Mouse (Mus musculus) forebrain, embryonic 14.5 days (tissue): Measurements from ENCODE around the gene Lcn4. TPM values are rescaled to one million over a fixed set of nuclear protein-coding genes. Genes with fewer than 3 reads are reported as not detected.
"Not testable (repeated sequence)": the region's sequence is repeated elsewhere in the genome, so short reads cannot be mapped to it uniquely, and the experiment has no call there.

Source experiments
- ATAC-seq: fragments of 200-750 bp; cut with Nextera tagmentation; 2 replicates; pipeline ENCODE4 v1.8.0; 2017; ENCODE audit warnings: mild to moderate bottlenecking, moderate library complexity
- DNase-seq: peaks from one replicate; pipeline ENCODE4 v3.0.0-alpha.2; 2015; ENCODE audit warnings: low spot score
- H3K27ac ChIP-seq: fragments of 300-500 bp; sonication (generic); 2 replicates; pipeline ENCODE4 v1.5.1; 2014; ENCODE audit warnings: low read depth, mild to moderate bottlenecking, control low read depth, low read length, moderate library complexity
- H3K27me3 ChIP-seq: fragments of 300-500 bp; sonication (generic); replicated peaks from 2 replicates; pipeline ENCODE4 v1.6.1; 2014; ENCODE audit warnings: low read length, control low read depth, mixed read lengths; ENCODE audit not compliant: control insufficient read depth, insufficient read depth
- H3K36me3 ChIP-seq: fragments of 300-500 bp; sonication (generic); 2 replicates; pipeline ENCODE4 v1.6.1; 2014; ENCODE audit warnings: low read length, control low read depth; ENCODE audit not compliant: control insufficient read depth, insufficient read depth
- H3K4me1 ChIP-seq: fragments of 300-500 bp; sonication (generic); 2 replicates; pipeline ENCODE4 v1.6.1; 2014; ENCODE audit warnings: antibody characterized with exemption, low read length, control low read depth; ENCODE audit not compliant: control insufficient read depth, insufficient read depth
- H3K4me2 ChIP-seq: fragments of 300-500 bp; sonication (generic); 2 replicates; pipeline ENCODE4 v1.6.1; 2014; ENCODE audit warnings: mild to moderate bottlenecking, control low read depth, low read length
- H3K4me3 ChIP-seq: fragments of 300-500 bp; sonication (generic); 2 replicates; pipeline ENCODE4 v1.5.1; 2014; ENCODE audit warnings: low read depth, low read length, control low read depth
- H3K9ac ChIP-seq: fragments of 300-500 bp; sonication (generic); 2 replicates; pipeline ENCODE4 v1.6.1; 2014; ENCODE audit warnings: mild to moderate bottlenecking, low read length, control low read depth, moderate library complexity
- H3K9me3 ChIP-seq: fragments of 300-500 bp; sonication (generic); replicated peaks from 2 replicates; pipeline ENCODE4 v1.6.1; 2016; ENCODE audit warnings: low read length, control low read depth, mixed read lengths; ENCODE audit not compliant: control insufficient read depth
- WGBS: fragments of 180-500 bp; shearing (Covaris S2); extraction: QIAGEN DNeasy Blood & Tissue Kit; methylation state at CpG from one replicate; pipeline ENCODE4 v1.1.7; 2014; 5-methylcytosine and 5-hydroxymethylcytosine counted together
- polyA plus RNA-seq: library from polyadenylated mRNA; unstranded; fragments of >200 nt; fragmentation: Nextera tagmentation; extraction: Ambion mirVana; gene quantifications from 2 replicates; pipeline ENCODE4 v1.2.1, GENCODE M21; 2014

The Lcn4 gene
- polyA plus RNA-seq = not detected in 2 replicates

- Histone ChIP-seq H3K4me3 (no peak within 1 kb of the TSS), H3K27me3 (no peaks in the 10 kb centered on the region), H3K4me2 (no peak within 1 kb of the TSS), H3K36me3 (no peaks in the 10 kb centered on the region), H3K9ac (no peak within 1 kb of the TSS), H3K27ac (no peak within 1 kb of the TSS), H3K4me1 (no peaks in the 10 kb centered on the region), H3K9me3 (no peaks in the 10 kb centered on the region)
- DNase-seq (no peak), ATAC-seq (no peak)
- 93% methylated on average over 3 of the region's 3 CpGs for WGBS
These were observed at the start of gene Lcn4 for GRCm38 (mm10) chr2:26671182-26671581. Lcn4 (minus strand) TSS chr2:26671282.

- Histone ChIP-seq H3K27me3 (no peaks in the 10 kb centered on the region), H3K36me3 (no peaks in the 10 kb centered on the region), H3K9ac (no peak overlapping the region), H3K9me3 (no peaks in the 10 kb centered on the region), H3K4me3 (no peak overlapping the region), H3K4me1 (no peaks in the 10 kb centered on the region), H3K27ac (no peak overlapping the region), H3K4me2 (no peak overlapping the region)
- WGBS = 93% methylated on average over 1 of the region's 1 CpGs
- ATAC-seq (no peak), DNase-seq (no peak)
These were observed 15.1 kb upstream of the Lcn4 start for GRCm38 (mm10) chr2:26686171-26686675.

GRCm38 (mm10) chr2:26668746-26669145 lies 2.3 kb downstream of the Lcn4 start:
- H3K9me3 ChIP-seq = no peaks in the 10 kb centered on the region
- no peaks in the 10 kb centered on the region for H3K4me1 ChIP-seq
- no peak overlapping the region for H3K9ac ChIP-seq
- no peak for ATAC-seq
- H3K4me3 ChIP-seq = no peak overlapping the region
- no peak for DNase-seq
- no peaks in the 10 kb centered on the region for H3K27me3 ChIP-seq
- no peak overlapping the region for H3K27ac ChIP-seq
- H3K4me2 ChIP-seq = no peak overlapping the region
- H3K36me3 ChIP-seq = no peaks in the 10 kb centered on the region

- peak; percentile 35 for DNase-seq
- not testable (repeated sequence) for H3K4me2 ChIP-seq, H3K9ac ChIP-seq, H3K9me3 ChIP-seq, H3K27ac ChIP-seq, ATAC-seq, H3K4me3 ChIP-seq, H3K36me3 ChIP-seq, H3K4me1 ChIP-seq, H3K27me3 ChIP-seq
- WGBS = 79% methylated on average over 1 of the region's 1 CpGs
These were observed 7.5 kb downstream of the Lcn4 start for GRCm38 (mm10) chr2:26663551-26663950.

GRCm38 (mm10) chr2:26663112-26663511 lies 8.0 kb downstream of the Lcn4 start:
- 85% methylated on average over 10 of the region's 10 CpGs for WGBS
- no peaks in the 10 kb centered on the region for H3K9me3 ChIP-seq

GRCm38 (mm10) chr2:26662509-26662882 lies 8.6 kb downstream of the Lcn4 start:
- H3K9me3 ChIP-seq = no peaks in the 10 kb centered on the region
- H3K27me3 ChIP-seq = no peaks in the 10 kb centered on the region
- H3K4me2 ChIP-seq = no peak overlapping the region
- WGBS = 84% methylated on average over 13 of the region's 13 CpGs
- ATAC-seq (no peak), DNase-seq (no peak)
- H3K9ac ChIP-seq = no peak overlapping the region
- H3K36me3 ChIP-seq = no peaks in the 10 kb centered on the region
- no peak overlapping the region for H3K27ac ChIP-seq
- no peaks in the 10 kb centered on the region for H3K4me1 ChIP-seq
- H3K4me3 ChIP-seq = no peak overlapping the region

More at GRCm38 (mm10) chr2:26663112-26663511, 8.0 kb downstream of the Lcn4 start:
- no peak for ATAC-seq
- H3K4me2 ChIP-seq = no peak overlapping the region
- no peaks in the 10 kb centered on the region for H3K4me1 ChIP-seq
- no peak for DNase-seq
- H3K4me3 ChIP-seq = no peak overlapping the region
- no peak overlapping the region for H3K9ac ChIP-seq
- H3K27me3 ChIP-seq = no peaks in the 10 kb centered on the region
- no peaks in the 10 kb centered on the region for H3K36me3 ChIP-seq
- no peak overlapping the region for H3K27ac ChIP-seq

- H3K4me2 ChIP-seq = peak overlapping the region; percentile 51
- H3K4me1 ChIP-seq = no peaks in the 10 kb centered on the region
- H3K36me3 ChIP-seq = no peaks in the 10 kb centered on the region
- H3K27me3 ChIP-seq = no peaks in the 10 kb centered on the region
- WGBS = 48% methylated on average over 29 of the region's 29 CpGs
- H3K9ac ChIP-seq = peak overlapping the region; percentile 51
- no peak overlapping the region for H3K27ac ChIP-seq
- DNase-seq (no peak), ATAC-seq (no peak)
- H3K4me3 ChIP-seq = peak overlapping the region; percentile 22
- H3K9me3 ChIP-seq = no peaks in the 10 kb centered on the region
These were observed 9.1 kb downstream of the Lcn4 start for GRCm38 (mm10) chr2:26661768-26662508.

- H3K4me1 ChIP-seq = no peaks in the 10 kb centered on the region
- H3K9me3 ChIP-seq = no peaks in the 10 kb centered on the region
- WGBS = 3% methylated on average over 15 of the region's 20 CpGs
- H3K27me3 ChIP-seq = no peaks in the 10 kb centered on the region
- ATAC-seq = 0 out of 2 replicates have a peak, but pooled peaks have one; percentile 26
- no peak overlapping the region for H3K27ac ChIP-seq
- peak overlapping the region; percentile 22 for H3K4me3 ChIP-seq
- H3K9ac ChIP-seq = peak overlapping the region; percentile 51
- peak overlapping the region; percentile 51 for H3K4me2 ChIP-seq
- no peaks in the 10 kb centered on the region for H3K36me3 ChIP-seq
- DNase-seq = peak; percentile 19
These were observed 9.8 kb downstream of the Lcn4 start for GRCm38 (mm10) chr2:26661143-26661752.

- ATAC-seq = no peak
- no peaks in the 10 kb centered on the region for H3K9me3 ChIP-seq
- 88% methylated on average over 2 of the region's 2 CpGs for WGBS
- H3K27ac ChIP-seq = no peak overlapping the region
- no peaks in the 10 kb centered on the region for H3K4me1 ChIP-seq
- no peaks in the 10 kb centered on the region for H3K27me3 ChIP-seq
- DNase-seq = no peak
- no peak overlapping the region for H3K9ac ChIP-seq
- H3K36me3 ChIP-seq = no peaks in the 10 kb centered on the region
- no peak overlapping the region for H3K4me3 ChIP-seq
- H3K4me2 ChIP-seq = no peak overlapping the region
These were observed 13.7 kb downstream of the Lcn4 start for GRCm38 (mm10) chr2:26657426-26657825.
